Comparison of ENCODE assay signal across 16 mouse cellular contexts in the genomic region with DNA sequence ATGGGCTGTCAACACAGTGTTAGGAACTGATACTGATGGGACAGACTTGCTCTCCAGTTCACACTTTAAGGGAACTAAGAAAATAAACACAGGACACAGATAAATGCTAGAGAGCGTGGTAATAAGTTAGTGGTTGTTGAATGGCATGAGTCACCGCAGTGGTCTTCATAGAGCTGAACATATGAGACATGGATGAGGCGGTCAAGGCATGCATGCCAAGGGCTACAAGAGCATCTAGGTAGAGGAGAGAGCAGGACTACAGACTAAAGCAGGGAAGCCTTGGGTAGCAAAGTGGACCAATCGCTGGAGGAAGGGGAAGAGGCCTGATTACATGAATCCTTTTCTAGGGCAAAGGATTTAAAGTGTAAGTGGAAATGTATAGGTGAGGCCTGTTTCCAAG. TPM values are rescaled to one million over a fixed set of nuclear protein-coding genes. Genes with fewer than 3 reads are reported as not detected.
"Had no signal": no experiment of that assay in that cellular context is flagged by ENCODE, and none has a peak within 500 bp of the region (broad histone marks: within the 10 kb centered on the region; RNA-seq: fewer than 3 reads in every experiment).

No protein-coding gene starts in this region.

- H3K4me3 ChIP-seq: neural tube, embryonic 15.5 days; stomach, embryonic 15.5 days had no signal

- H3K4me2 ChIP-seq: neural tube, embryonic 15.5 days; stomach, embryonic 15.5 days had no signal

- H3K27me3 ChIP-seq: neural tube, embryonic 15.5 days; stomach, embryonic 15.5 days had no signal

- DNase-seq: retina, postnatal 1 day; right cerebral cortex, adult 18-20 months; right cerebral cortex, postnatal 14 days; right cerebral cortex, postnatal 25 days; right cerebral cortex, postnatal 4 days; spleen, adult 18-20 months; thymus, adult 18-20 months; thymus, adult 2 months; thymus, postnatal 14 days; thymus, postnatal 25 days; thymus, postnatal 36 days; thymus, postnatal 4 days had no signal

- H3K4me1 ChIP-seq: stomach, embryonic 15.5 days had no signal

- H3K27ac ChIP-seq: neural tube, embryonic 15.5 days; stomach, embryonic 15.5 days; stomach, postnatal 0 days had no signal

- H3K36me3 ChIP-seq: neural tube, embryonic 15.5 days; stomach, embryonic 15.5 days had no signal

- H3K9ac ChIP-seq: neural tube, embryonic 15.5 days; stomach, embryonic 15.5 days had no signal

- H3K9me3 ChIP-seq: neural tube, embryonic 15.5 days; stomach, embryonic 15.5 days had no signal

RNA-seq across cellular contexts. Expression of a gene that starts 41.1 kb away (rescaled TPM):
- total RNA-seq: neutrophil, adult 5-6 weeks had no signal
